Mouse (Mus musculus) CD4-positive helper T cell, adult 2 months (primary cell): ENCODE data around the gene Ccdc61.

ENCODE experiments used
- DNase-seq: peaks from one replicate; pipeline ENCODE4 v3.0.0-alpha.2; 2012; ENCODE audit warnings: low read depth, missing footprints, low spot score

Ccdc61 gene

GRCm38 (mm10) chr7:18910241-18910831, at the start of gene Ccdc61:
Ccdc61 (minus strand) TSS chr7:18910415.
- peak; percentile 99 for DNase-seq

- DNase-seq, result no peak
Measured at GRCm38 (mm10) chr7:18959446-18959845, 49.2 kb upstream of the Ccdc61 start.

- DNase-seq, result no peak
Measured at GRCm38 (mm10) chr7:18958384-18958766, 48.2 kb upstream of the Ccdc61 start.

- DNase-seq, result peak; percentile 39
Measured at GRCm38 (mm10) chr7:18957569-18958383, 47.6 kb upstream of the Ccdc61 start.

GRCm38 (mm10) chr7:18951397-18951796, 41.2 kb upstream of the Ccdc61 start:
- DNase-seq, result peak; percentile 22

- DNase-seq, result no peak
Measured at GRCm38 (mm10) chr7:18950523-18951315, 40.5 kb upstream of the Ccdc61 start.

GRCm38 (mm10) chr7:18949781-18950522, 39.7 kb upstream of the Ccdc61 start:
- DNase-seq, result no peak

- no peak for DNase-seq
Measured at GRCm38 (mm10) chr7:18948151-18948550, 37.9 kb upstream of the Ccdc61 start.

- no peak for DNase-seq
Measured at GRCm38 (mm10) chr7:18942815-18943214, 32.6 kb upstream of the Ccdc61 start.

GRCm38 (mm10) chr7:18942376-18942775, 32.2 kb upstream of the Ccdc61 start:
- no peak for DNase-seq

- DNase-seq, result no peak
Measured at GRCm38 (mm10) chr7:18927759-18928158, 17.5 kb upstream of the Ccdc61 start.

- DNase-seq, result no peak
Measured at GRCm38 (mm10) chr7:18926911-18927310, 16.7 kb upstream of the Ccdc61 start.

GRCm38 (mm10) chr7:18926041-18926790, 16.0 kb upstream of the Ccdc61 start:
- peak; percentile 21 for DNase-seq

GRCm38 (mm10) chr7:18925162-18925938, 15.1 kb upstream of the Ccdc61 start, which contains the start of gene Nova2:
Nova2 (plus strand) TSS chr7:18925888.
- peak; percentile 69 for DNase-seq

GRCm38 (mm10) chr7:18924321-18924720, 14.1 kb upstream of the Ccdc61 start:
- no peak for DNase-seq

- no peak for DNase-seq
Measured at GRCm38 (mm10) chr7:18923711-18924191, 13.5 kb upstream of the Ccdc61 start.

- no peak for DNase-seq
Measured at GRCm38 (mm10) chr7:18923267-18923666, 13.1 kb upstream of the Ccdc61 start.

- DNase-seq, result no peak
Measured at GRCm38 (mm10) chr7:18922807-18923206, 12.6 kb upstream of the Ccdc61 start.

GRCm38 (mm10) chr7:18921069-18921468, 10.9 kb upstream of the Ccdc61 start:
- peak; percentile 13 for DNase-seq

- DNase-seq, result no peak
Measured at GRCm38 (mm10) chr7:18917931-18918330, 7.7 kb upstream of the Ccdc61 start.
